Mouse (Mus musculus): ENCODE data around the gene Esrp2.

Esrp2 gene

DNA sequence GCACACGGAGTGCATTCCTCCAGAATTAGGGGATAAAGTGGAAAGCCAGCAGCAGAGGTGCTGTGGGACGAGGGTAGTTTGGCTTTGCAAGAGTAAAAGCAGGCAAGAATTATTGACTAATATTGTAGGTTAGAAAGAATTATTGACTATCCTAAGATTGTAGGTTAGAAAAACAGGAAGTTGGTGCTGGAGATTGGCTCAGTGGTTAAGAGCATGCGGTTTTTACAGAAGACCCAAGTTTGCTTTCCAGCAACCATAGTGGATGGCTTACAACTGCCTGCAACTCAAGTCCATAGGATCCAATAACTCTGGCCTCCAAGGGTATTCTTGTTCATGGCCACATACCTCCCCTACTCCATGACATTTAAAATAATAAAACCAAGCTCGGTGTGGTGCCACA is 9.2 kb upstream of the Esrp2 start:
- no peak for DNase-seq

DNA sequence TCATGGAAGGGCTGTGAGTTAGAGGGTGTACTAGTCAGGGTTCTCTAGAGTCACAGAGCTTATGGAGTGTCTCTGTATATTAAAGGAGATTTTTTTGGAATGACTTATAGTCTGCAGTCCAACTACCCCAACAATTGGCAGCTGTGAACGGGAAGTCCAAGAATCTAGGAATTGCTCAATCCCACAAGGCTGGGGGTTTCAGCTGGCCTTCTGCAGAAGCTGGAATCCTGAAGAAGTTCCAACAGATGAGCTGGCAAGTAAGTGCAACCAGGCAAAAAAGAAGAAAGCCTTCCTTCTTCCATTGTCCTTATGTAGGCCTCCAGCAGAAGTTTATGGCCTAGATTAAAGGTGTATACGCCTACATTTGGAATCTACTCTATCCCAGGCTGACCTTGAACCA is 8.6 kb upstream of the Esrp2 start:
- no peak for DNase-seq

GRCm38 (mm10) chr8:106140769-106141168 is 4.0 kb upstream of the Esrp2 start:
- peak; percentile 52 for DNase-seq

DNA sequence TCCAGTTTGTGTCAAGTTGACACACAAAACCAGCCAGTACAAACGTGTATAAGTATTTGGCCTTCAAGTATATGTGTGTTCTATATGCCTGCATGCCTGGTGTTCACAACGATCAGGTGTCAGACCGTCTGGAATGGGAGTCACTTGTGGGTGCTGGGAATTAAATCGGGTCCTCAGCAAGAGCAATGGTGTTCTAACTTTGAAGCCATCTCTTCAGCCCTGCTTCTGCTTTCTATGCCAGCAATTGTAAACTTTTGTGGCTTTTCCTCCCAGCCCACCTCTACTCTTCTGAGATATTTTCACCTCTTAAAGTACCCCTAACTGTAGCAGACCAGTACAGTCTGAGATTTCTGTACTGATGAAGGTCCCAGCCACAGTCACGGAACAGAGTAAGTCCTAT is 3.4 kb upstream of the Esrp2 start:
- no peak for DNase-seq

- no peak for DNase-seq
Measured at GRCm38 (mm10) chr8:106138616-106139015, 1.8 kb upstream of the Esrp2 start.

DNA sequence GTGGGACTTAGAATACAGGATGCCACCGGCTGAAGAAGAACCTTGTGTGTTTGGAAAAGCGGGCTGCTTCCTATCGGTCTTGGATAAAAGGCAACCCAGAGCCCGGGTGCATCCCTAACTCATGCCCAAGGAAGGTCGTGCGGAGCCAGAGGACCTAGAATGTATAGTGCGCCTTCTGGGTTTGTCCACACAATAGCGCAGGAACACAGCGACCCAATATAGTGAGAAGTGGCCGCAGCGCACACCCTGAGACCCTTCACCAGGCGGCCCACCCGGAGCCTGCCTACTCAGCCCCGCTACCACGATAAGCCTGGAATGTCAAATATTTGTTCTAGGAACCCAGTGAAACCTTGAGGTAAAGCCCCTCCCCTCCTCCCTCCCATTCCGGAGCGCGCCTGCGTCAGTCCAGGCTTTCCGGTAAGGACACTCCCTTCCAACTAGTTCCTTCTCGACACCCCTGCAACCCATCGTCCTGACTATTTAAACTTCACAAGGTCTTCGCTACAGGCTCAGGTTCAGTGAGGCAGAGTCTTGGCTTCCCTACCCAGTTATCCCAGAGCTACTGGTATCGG is 1.2 kb upstream of the Esrp2 start:
- no peak for DNase-seq

DNA sequence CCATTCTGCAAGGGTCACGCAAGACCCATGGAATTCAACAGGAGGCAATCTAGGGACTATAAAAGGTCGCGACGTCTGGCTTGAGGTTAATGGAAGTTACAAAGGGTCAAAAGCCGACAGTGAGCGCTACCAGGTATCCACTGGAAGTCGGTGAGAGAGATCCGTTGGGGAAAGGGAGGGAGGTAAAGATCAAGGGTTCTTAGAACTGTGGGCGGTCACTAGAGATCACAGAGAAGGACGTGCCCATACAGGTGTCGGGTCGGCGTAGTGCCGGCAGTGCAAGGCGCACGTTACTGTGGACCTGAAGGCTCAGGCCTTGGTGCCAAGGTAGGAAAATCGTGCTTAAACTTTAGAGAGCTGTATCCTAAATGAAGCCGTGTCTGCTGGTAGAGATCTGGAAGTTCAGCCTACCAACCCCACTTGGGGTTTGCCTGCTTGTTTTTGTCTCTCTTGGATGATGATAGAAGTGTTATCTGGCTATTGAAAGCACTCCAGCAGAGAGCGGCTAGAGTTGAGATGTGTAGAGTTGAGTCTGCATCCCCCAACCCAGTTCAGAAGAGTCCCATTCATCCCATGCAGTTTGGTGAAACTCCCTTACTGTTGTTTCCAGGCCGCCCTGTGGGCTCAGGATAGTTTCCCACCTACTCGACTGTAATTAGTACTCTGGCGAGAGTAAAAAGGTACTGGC is 588 bp upstream of the Esrp2 start:
- no peak for DNase-seq

- no peak for DNase-seq
Measured at GRCm38 (mm10) chr8:106135672-106136071, 1.1 kb downstream of the Esrp2 start.

- no peak for DNase-seq
Measured at GRCm38 (mm10) chr8:106134751-106135571, 1.8 kb downstream of the Esrp2 start.

DNA sequence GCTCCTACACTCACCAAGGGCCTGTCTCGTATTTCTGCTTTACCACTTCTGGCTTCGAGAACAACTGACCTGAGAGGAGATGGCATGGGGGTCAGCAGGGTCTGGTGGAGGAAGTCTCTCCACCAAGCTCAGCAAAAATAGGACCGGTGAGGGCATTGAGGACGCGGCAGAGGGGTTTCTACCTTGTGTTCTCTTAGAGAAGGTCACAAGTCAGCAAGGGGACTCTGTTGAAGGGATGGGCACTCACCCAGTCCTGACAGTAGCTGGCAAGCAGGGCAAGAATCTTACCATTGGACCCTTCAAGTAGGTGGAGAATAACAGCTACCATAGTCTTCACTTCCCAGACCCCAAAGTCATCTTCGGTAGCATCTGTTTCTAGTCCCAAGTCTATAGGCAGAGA is 2.8 kb downstream of the Esrp2 start:
- no peak for DNase-seq

DNA sequence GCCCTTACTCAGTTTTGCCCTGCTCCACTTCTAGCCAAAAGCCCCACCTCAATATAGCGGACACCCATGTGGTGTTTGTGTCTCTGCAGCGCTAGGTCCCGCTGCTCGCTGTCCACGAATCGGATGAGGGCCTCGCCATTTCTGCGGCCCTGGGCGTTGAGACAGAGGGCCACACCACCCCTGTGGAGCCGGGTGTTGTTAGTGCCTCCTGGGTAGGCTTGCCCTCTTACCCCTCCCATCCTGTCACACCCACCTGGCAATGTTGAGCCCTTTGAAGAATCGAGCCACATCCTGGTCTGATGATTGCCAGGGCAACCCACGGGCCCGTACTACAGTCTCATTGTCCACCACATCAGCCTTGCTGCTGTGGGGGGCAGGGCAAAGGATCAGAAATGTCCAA is 3.2 kb downstream of the Esrp2 start:
- DNase-seq = no peak

DNA sequence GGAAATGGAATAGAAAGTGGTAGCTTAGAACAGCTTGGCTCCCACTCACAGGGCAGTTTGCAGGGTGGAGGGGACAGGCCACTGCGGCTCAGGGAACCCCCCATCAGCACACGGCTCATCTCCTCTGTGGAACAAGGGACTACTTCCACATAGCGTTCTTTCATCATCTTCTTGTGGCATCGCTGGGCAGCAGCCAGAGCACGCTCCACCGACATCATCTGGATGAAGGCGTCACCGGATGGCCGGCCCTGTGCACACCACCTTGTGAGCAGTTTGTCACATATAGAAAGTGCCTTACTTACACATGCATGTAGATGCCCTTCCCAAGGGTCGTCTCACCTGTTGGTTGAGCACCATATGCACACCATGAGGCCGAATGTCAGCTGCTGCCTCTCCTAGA is 4.4 kb downstream of the Esrp2 start:
- no peak for DNase-seq

DNA sequence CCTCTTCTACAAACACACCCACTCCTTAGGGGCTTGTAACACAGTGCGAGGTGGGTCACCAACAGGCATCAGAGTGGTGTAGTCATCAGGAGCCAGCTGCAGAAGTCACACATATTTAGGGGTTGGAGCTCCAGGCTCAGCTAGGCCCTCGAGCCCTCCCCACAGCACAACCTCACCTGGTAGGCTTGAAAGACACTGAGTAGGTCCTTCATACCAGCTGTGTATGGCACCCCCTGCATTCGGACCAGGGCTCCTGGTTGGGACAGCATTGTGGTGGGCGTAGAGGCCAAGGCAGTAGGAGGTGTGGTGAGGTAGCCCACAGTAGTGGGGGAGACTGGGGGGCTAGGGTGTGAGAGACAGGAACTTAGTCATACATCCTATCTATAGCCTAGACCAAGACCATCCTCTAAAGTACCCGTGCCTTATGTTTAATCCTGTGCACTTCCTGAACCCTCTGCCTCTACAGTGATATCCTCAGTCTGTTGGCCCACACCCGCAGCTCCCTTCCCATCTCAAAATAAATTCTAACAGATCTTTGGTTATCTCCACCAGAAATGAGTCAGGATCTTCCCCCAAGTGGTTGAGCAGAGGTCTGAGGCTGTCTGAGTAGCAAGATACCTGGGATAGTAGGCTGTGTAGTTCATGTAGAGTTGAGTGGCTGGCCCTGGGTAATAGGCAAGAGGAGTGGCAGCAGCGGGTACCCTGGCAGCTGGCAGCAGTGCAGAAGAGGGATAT is 5.1 kb downstream of the Esrp2 start:
- no peak for DNase-seq

- DNase-seq = no peak
Measured at GRCm38 (mm10) chr8:106131021-106131420, 5.8 kb downstream of the Esrp2 start.

DNA sequence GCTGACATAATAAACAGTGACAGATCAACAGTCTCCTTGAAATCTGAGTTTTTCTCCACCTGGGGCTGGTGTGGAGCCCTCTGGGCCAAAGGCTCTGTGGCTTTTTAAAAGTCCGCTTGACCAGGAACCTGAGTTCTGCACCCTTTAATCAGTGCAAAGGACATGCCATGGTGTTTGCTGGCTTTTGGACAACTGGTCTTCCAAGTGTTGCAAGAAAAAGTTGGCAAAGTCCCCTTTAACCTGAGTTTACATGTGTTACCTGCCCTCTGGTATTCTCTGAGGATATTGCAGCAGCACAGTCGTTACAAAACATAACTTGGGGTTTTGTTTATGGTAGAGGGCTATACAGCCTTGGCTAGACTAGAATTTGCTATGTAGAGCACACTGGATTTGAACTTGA is 6.3 kb downstream of the Esrp2 start:
- DNase-seq = no peak

GRCm38 (mm10) chr8:106129997-106130396 is 6.8 kb downstream of the Esrp2 start:
- DNase-seq = no peak

DNA sequence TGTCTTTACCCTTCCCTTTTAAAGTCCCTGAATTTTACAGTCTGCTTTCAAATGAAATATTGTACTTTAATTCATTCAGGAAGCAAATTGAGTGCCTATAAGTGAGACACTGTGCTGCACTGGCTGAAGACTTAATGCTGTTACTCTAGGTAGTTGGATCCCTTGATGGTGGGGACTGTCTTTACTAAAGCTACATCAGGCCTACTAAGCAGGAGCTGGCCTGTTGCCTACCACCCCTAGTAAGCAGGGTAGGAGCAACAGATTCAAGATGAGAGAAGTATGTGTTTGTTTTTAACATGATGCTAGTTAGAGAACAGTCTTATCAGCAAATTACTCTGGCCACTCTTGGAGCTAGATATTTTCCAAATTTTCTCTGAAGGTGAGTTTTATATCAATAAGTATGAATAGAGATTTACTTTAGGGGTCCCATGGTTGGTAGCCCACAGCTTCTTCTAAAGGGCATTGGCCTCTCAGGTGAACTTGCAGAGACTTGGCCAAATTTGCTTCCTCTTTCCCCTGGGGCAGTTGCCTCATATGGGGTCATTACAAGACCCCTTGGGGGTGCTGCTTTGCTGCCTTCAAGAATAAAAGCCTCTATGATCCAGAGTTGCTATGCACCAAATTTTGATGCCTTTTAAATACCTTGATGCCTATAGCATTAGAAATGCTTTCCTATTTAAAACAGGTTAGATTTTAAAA is 7.4 kb downstream of the Esrp2 start:
- DNase-seq = no peak

DNA sequence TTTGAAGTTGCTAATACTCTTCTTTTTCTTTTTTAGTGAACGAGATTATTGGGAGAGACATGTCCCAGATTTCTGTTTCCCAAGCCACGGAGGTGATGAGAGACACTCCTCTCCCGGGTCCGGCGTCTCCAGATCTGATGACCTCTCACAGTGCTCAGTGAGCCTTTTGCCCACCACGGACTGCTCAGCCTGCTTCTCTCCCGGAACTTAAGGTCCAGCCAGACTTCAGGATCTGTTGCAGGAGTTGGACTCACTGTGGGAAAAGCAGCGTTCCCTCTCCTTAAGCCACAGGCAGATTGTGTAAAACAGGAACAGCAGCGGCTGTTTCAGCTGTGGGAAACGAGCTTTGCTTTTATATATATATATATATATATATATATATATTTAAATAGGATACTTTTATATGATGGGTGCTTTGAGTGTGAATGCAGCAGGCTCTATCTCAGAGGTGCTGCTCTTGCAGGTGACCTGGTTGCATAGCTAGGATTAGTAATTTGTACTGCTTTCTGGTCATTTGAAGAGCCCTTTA is 8.8 kb downstream of the Esrp2 start:
- no peak for DNase-seq

DNA sequence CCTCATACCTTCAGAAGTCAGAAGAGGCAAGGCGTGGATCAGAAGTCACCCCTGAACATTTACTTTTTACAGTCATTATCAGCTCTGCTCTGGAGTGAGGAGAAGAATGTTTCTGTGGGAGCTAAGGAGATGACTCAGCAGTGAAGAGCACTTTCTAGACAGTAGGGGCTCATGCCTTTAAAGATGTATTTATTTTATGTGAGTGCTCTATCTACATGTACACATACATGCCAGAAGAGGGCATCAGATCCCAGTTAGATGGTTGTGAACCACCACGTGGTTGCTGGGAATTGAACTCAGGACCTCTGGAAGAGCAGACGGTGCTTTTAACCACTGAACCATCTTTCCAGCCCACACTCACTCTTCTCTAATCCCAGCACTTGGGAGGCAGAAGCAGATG is 9.7 kb downstream of the Esrp2 start:
- DNase-seq = no peak

GRCm38 (mm10) chr8:106126055-106126454 is 10.7 kb downstream of the Esrp2 start:
- DNase-seq = no peak

- DNase-seq = no peak
Measured at GRCm38 (mm10) chr8:106123443-106123842, 13.3 kb downstream of the Esrp2 start.

GRCm38 (mm10) chr8:106115897-106116296 is 20.9 kb downstream of the Esrp2 start:
- no peak for DNase-seq

- no peak for DNase-seq
Measured at GRCm38 (mm10) chr8:106112514-106112913, 24.3 kb downstream of the Esrp2 start.

Measured in layer of hippocampus, adult 9-11 months (tissue).